Mouse (Mus musculus): ENCODE data around the gene Enthd1. TPM values are rescaled to one million over a fixed set of nuclear protein-coding genes. Genes with fewer than 3 reads are reported as not detected.
"Not testable (repeated sequence)": the region's sequence is repeated elsewhere in the genome, so short reads cannot be mapped to it uniquely, and the experiment has no call there.

Enthd1 gene
- polyA plus RNA-seq, 1 experiment from 2014 or later = not detected

DNA sequence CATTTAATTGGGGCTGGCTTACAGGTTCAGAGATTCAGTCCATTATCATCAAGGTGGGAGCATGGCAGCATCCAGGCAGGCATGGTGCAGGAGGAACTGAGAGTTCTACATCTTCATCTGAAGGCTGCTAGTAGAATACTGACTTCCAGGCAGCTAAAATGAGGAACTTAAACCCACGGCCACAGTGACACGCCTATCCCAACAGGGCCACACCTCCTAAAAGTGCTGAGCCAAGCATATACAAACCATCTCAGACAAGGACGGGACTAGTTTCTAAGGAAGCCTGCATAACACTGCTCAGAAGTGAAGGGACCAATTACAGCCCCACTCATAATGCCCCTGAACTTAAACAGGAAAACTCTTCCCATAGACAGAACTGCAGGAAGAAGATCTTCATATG, 67.2 kb downstream of the Enthd1 start:
- not testable (repeated sequence) for H3K36me3 ChIP-seq (ENCODE audit: control insufficient read depth, insufficient read depth, low read length); H3K27me3 ChIP-seq (ENCODE audit: control insufficient read depth, insufficient read depth, low read length); H3K27ac ChIP-seq (ENCODE audit: low read length); H3K4me1 ChIP-seq (ENCODE audit: control insufficient read depth, insufficient read depth, low read length); H3K9me3 ChIP-seq (ENCODE audit: control insufficient read depth, low read depth, low read length); H3K4me2 ChIP-seq (replicated peaks; ENCODE audit: low read depth, low read length); ATAC-seq (ENCODE audit: insufficient number of reproducible peaks, insufficient read depth, low FRiP score, low read depth); H3K9ac ChIP-seq (replicated peaks; ENCODE audit: low read depth, low read length); H3K4me3 ChIP-seq (ENCODE audit: low read depth, low read length)
- 44% methylated on average over 3 of the region's 3 CpGs for WGBS

DNA sequence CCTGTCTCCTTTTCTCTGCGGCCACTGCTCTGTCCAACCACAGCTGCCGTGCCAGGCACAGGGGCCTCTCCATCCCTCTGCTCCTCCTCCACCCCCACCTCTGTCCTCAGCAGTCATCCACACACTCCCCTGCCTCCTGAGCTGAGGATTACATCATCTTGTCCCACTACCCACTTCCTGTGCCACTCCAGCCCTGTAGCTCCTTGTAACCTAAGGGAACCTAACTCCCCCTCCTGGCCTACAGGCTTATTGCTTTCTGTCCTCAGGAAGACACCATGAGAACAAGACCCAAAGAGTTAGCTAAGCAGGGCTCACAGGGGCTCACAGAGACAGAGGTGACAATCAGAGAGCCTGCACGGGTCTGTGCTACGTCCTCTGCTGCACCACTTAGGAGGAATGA, 73.5 kb downstream of the Enthd1 start:
- no peaks in the 10 kb centered on the region for H3K27me3 ChIP-seq (ENCODE audit: control insufficient read depth, insufficient read depth, low read length)
- H3K4me2 ChIP-seq (replicated peaks; ENCODE audit: low read depth, low read length) = no peak overlapping the region
- H3K36me3 ChIP-seq (ENCODE audit: control insufficient read depth, insufficient read depth, low read length) = no peaks in the 10 kb centered on the region
- H3K9me3 ChIP-seq (ENCODE audit: control insufficient read depth, low read depth, low read length) = no peaks in the 10 kb centered on the region
- H3K27ac ChIP-seq (ENCODE audit: low read length) = no peak overlapping the region
- 67% methylated on average over 4 of the region's 4 CpGs for WGBS
- H3K9ac ChIP-seq (replicated peaks; ENCODE audit: low read depth, low read length) = no peak overlapping the region
- no peak overlapping the region for H3K4me3 ChIP-seq (ENCODE audit: low read depth, low read length)
- H3K4me1 ChIP-seq (ENCODE audit: control insufficient read depth, insufficient read depth, low read length) = no peaks in the 10 kb centered on the region; the same call in 1 of the 2 replicates
- no peak for ATAC-seq (ENCODE audit: insufficient number of reproducible peaks, insufficient read depth, low FRiP score, low read depth)

DNA sequence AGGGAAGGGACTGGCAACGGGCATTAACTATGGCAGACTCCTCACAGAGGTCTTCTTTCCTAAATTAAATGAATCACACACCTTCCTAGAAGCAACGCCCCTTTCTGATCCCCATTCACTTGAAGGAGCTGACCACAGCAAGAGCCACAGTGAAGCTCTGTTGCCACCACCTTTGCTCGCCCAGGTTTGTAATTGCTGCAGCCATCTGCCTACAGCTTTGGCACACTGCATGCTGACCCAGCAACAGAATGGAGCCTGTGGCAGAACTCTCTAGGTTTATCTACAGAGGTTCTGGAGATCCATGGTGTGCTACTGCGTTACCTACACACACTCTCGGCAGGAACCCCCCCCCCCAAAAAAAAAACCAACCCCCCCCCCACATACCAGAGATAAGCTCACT, 74.8 kb downstream of the Enthd1 start:
- Histone ChIP-seq H3K9me3 (ENCODE audit: control insufficient read depth, low read depth, low read length) (no peaks in the 10 kb centered on the region), H3K27ac (ENCODE audit: low read length) (no peak overlapping the region)

DNA sequence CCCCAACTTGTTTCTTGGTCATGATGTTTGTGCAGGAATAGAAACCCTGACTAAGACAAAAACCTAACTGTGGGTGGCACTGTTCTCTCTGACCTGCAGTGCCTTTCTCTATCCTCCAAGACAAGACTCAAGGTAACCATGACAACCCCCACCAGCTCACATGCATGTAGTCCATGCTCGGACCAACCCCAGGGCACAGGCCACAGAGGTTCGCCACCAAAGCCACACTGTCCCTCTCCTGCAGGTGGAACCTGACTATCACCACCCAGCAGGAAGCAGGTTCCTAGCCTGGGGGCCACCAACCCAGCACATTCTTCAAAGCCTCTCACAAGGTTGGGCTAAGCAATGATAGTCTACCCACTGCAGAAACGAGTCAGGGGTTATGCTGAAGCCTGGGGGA, 76.3 kb downstream of the Enthd1 start:
- H3K27ac ChIP-seq (ENCODE audit: low read length) = no peak overlapping the region
- no peak for ATAC-seq (ENCODE audit: insufficient number of reproducible peaks, insufficient read depth, low FRiP score, low read depth)
- H3K36me3 ChIP-seq (ENCODE audit: control insufficient read depth, insufficient read depth, low read length) = no peaks in the 10 kb centered on the region
- no peaks in the 10 kb centered on the region for H3K9me3 ChIP-seq (ENCODE audit: control insufficient read depth, low read depth, low read length)
- no peak overlapping the region for H3K4me2 ChIP-seq (replicated peaks; ENCODE audit: low read depth, low read length)
- no peak overlapping the region for H3K9ac ChIP-seq (replicated peaks; ENCODE audit: low read depth, low read length)
- H3K4me3 ChIP-seq (ENCODE audit: low read depth, low read length) = no peak overlapping the region
- 73% methylated on average over 3 of the region's 3 CpGs for WGBS
- peaks cover 2% of the 10 kb centered on the region; the same call in 1 of the 2 replicates for H3K4me1 ChIP-seq (ENCODE audit: control insufficient read depth, insufficient read depth, low read length)
- H3K27me3 ChIP-seq (ENCODE audit: control insufficient read depth, insufficient read depth, low read length) = no peaks in the 10 kb centered on the region

More for the DNA sequence above, 74.8 kb downstream of the Enthd1 start:
- no peaks in the 10 kb centered on the region for H3K36me3 ChIP-seq (ENCODE audit: control insufficient read depth, insufficient read depth, low read length)
- ATAC-seq (ENCODE audit: insufficient number of reproducible peaks, insufficient read depth, low FRiP score, low read depth) = no peak
- H3K27me3 ChIP-seq (ENCODE audit: control insufficient read depth, insufficient read depth, low read length) = no peaks in the 10 kb centered on the region
- H3K4me2 ChIP-seq (replicated peaks; ENCODE audit: low read depth, low read length) = no peak overlapping the region
- no peak overlapping the region for H3K4me3 ChIP-seq (ENCODE audit: low read depth, low read length)
- WGBS = 66% methylated on average over 5 of the region's 5 CpGs
- H3K9ac ChIP-seq (replicated peaks; ENCODE audit: low read depth, low read length) = no peak overlapping the region
- peaks cover 2% of the 10 kb centered on the region; the same call in 1 of the 2 replicates for H3K4me1 ChIP-seq (ENCODE audit: control insufficient read depth, insufficient read depth, low read length)

DNA sequence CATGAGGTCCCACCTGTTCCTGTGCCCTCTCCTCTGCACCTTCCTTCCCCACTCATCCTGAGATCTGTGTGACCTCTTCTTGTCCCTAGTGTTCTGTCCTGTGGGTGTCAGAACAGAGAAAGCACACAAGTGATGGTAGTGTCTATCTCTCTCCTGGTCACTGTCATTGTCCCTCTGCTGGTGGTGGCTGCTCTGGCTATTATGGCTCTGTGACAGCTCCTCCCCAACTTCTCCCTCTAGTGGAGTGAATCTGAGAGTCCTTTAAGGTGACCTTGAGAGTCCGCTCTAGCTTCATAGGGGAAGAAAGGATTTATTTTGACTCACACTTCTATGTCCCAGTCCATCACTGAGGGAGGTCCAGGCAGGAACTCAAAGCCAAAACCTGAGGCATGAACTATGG, 79.4 kb downstream of the Enthd1 start:
- 93% methylated on average over 1 of the region's 1 CpGs for WGBS
- no peaks in the 10 kb centered on the region for H3K36me3 ChIP-seq (ENCODE audit: control insufficient read depth, insufficient read depth, low read length)

DNA sequence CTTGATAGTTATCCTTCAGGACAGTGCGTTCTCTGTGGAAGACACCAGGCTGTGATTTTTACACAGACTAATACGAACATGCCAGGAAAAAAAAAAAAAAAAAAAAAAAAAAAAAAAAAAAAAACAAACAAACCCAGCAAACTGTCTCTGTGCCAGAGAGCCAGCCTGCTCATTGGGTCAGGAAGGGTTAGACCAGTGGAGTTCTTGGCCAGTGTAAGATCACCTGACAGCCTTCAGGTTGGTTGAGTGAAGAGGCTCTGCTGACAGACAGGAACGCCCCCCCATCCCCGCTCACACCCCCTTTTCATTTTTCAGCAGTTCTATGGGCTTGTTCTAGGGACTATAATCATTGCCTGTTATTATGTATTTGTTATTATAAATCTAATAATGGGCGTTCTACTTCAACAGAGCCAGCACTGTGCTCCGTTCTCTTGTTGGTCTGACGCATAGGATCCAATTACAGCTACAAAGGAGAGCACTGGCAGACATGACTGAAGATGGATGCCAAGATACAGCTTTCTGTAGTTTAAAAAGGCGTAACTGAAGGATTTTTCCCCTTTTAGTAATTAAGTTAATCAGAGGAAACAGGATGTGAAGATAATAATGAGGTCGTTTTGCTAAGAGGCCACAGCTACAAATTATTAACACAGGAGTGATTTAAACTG, 81.8 kb downstream of the Enthd1 start:
- WGBS = 64% methylated on average over 9 of the region's 9 CpGs
- Histone ChIP-seq H3K9me3 (ENCODE audit: control insufficient read depth, low read depth, low read length) (no peaks in the 10 kb centered on the region), H3K27me3 (ENCODE audit: control insufficient read depth, insufficient read depth, low read length) (no peaks in the 10 kb centered on the region), H3K36me3 (ENCODE audit: control insufficient read depth, insufficient read depth, low read length) (no peaks in the 10 kb centered on the region), H3K9ac (replicated peaks; ENCODE audit: low read depth, low read length) (no peak overlapping the region), H3K4me1 (ENCODE audit: control insufficient read depth, insufficient read depth, low read length) (peaks cover 2% of the 10 kb centered on the region; the same call in 1 of the 2 replicates), H3K27ac (ENCODE audit: low read length) (no peak overlapping the region), H3K4me2 (replicated peaks; ENCODE audit: low read depth, low read length) (no peak overlapping the region), H3K4me3 (ENCODE audit: low read depth, low read length) (no peak overlapping the region)
- ATAC-seq (ENCODE audit: insufficient number of reproducible peaks, insufficient read depth, low FRiP score, low read depth) = no peak

More for the DNA sequence above, 79.4 kb downstream of the Enthd1 start:
- Histone ChIP-seq H3K27me3 (ENCODE audit: control insufficient read depth, insufficient read depth, low read length) (no peaks in the 10 kb centered on the region), H3K27ac (ENCODE audit: low read length) (no peak overlapping the region), H3K4me2 (replicated peaks; ENCODE audit: low read depth, low read length) (no peak overlapping the region), H3K4me3 (ENCODE audit: low read depth, low read length) (no peak overlapping the region), H3K9ac (replicated peaks; ENCODE audit: low read depth, low read length) (no peak overlapping the region), H3K9me3 (ENCODE audit: control insufficient read depth, low read depth, low read length) (no peaks in the 10 kb centered on the region), H3K4me1 (ENCODE audit: control insufficient read depth, insufficient read depth, low read length) (peaks cover 2% of the 10 kb centered on the region; the same call in 1 of the 2 replicates)
- no peak for ATAC-seq (ENCODE audit: insufficient number of reproducible peaks, insufficient read depth, low FRiP score, low read depth)

DNA sequence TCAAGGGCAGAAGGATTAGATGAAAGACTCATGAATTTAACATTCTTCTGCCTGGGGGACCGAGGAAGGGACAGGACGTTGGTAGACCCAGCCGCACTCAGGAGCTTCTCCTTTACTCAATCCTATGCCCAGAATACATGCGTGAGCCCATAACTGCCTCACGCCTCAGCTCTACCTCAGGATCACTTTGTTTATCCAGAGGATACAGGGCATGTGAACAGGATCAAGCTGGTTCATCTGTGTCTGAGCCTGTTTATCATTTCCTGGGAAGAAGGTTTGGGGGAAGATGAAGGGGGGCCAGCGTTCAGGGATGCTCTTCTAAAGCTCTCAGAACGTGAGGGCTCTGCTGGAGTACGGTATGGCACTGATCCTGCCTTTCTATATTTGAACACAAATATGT, 82.6 kb downstream of the Enthd1 start:
- Histone ChIP-seq H3K9ac (replicated peaks; ENCODE audit: low read depth, low read length) (no peak overlapping the region), H3K4me1 (ENCODE audit: control insufficient read depth, insufficient read depth, low read length) (peaks cover 2% of the 10 kb centered on the region; the same call in 1 of the 2 replicates), H3K4me2 (replicated peaks; ENCODE audit: low read depth, low read length) (no peak overlapping the region), H3K4me3 (ENCODE audit: low read depth, low read length) (no peak overlapping the region), H3K9me3 (ENCODE audit: control insufficient read depth, low read depth, low read length) (no peaks in the 10 kb centered on the region), H3K36me3 (ENCODE audit: control insufficient read depth, insufficient read depth, low read length) (no peaks in the 10 kb centered on the region), H3K27ac (ENCODE audit: low read length) (no peak overlapping the region), H3K27me3 (ENCODE audit: control insufficient read depth, insufficient read depth, low read length) (no peaks in the 10 kb centered on the region)
- ATAC-seq (ENCODE audit: insufficient number of reproducible peaks, insufficient read depth, low FRiP score, low read depth) = no peak
- 46% methylated on average over 8 of the region's 8 CpGs for WGBS

DNA sequence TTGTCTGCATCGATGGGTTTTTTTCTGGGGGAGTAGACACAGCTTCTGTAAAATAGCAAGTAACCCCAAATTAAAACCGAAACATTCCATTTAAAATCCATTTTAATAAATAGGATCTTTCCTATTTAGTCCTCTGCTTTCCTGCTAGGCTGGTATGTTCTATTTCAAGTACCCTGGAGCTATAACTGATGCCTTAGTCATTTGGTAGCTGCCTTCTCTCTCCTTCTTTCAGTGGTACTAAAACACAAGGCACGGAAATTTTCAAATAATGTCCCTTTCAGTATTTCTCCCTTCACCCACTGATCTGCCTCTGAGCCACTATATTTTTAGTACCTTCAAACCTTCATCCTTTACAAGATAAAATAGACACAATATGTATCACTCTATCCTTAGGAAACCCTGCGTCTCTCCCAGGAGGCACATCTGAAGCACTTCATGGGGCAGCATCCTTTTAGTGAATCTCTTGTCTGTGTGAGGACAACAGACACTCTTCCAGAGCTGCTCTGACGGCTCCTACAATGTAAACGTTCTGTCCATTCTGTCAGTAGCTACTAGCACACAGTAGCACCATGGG, 90.4 kb downstream of the Enthd1 start:
- Histone ChIP-seq H3K4me2 (replicated peaks; ENCODE audit: low read depth, low read length) (no peak overlapping the region), H3K9me3 (ENCODE audit: control insufficient read depth, low read depth, low read length) (no peaks in the 10 kb centered on the region), H3K27me3 (ENCODE audit: control insufficient read depth, insufficient read depth, low read length) (no peaks in the 10 kb centered on the region), H3K4me1 (ENCODE audit: control insufficient read depth, insufficient read depth, low read length) (no peaks in the 10 kb centered on the region), H3K27ac (ENCODE audit: low read length) (no peak overlapping the region), H3K36me3 (ENCODE audit: control insufficient read depth, insufficient read depth, low read length) (no peaks in the 10 kb centered on the region), H3K9ac (replicated peaks; ENCODE audit: low read depth, low read length) (no peak overlapping the region), H3K4me3 (ENCODE audit: low read depth, low read length) (no peak overlapping the region)
- ATAC-seq (ENCODE audit: insufficient number of reproducible peaks, insufficient read depth, low FRiP score, low read depth) = no peak
- WGBS = 75% methylated on average over 6 of the region's 6 CpGs

DNA sequence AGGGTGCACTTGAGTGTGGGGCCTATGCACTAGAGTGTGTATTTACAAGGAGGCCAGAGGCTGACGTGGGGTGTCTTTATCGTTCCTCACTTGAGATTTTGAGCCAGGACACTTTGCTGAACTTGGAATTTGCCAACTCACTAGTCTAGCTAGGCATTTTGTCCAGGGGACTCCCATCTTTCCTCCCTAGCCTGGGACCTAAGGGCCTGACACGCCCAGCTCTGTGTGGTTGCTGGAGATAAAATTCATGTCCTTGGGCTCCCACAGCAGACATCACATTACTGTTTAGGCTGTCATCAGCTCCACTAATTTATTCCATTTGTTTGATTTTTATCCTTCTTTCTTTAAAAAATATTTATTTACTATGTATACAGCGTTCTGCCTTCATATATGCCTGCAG, 97.1 kb downstream of the Enthd1 start:
- no peak overlapping the region for H3K9ac ChIP-seq (replicated peaks; ENCODE audit: low read depth, low read length)
- ATAC-seq (ENCODE audit: insufficient number of reproducible peaks, insufficient read depth, low FRiP score, low read depth) = no peak
- no peaks in the 10 kb centered on the region for H3K36me3 ChIP-seq (ENCODE audit: control insufficient read depth, insufficient read depth, low read length)
- no peak overlapping the region for H3K4me2 ChIP-seq (replicated peaks; ENCODE audit: low read depth, low read length)
- H3K27ac ChIP-seq (ENCODE audit: low read length) = no peak overlapping the region
- H3K4me3 ChIP-seq (ENCODE audit: low read depth, low read length) = no peak overlapping the region
- WGBS = 83% methylated on average over 4 of the region's 4 CpGs
- no peaks in the 10 kb centered on the region for H3K4me1 ChIP-seq (ENCODE audit: control insufficient read depth, insufficient read depth, low read length)
- H3K27me3 ChIP-seq (ENCODE audit: control insufficient read depth, insufficient read depth, low read length) = no peaks in the 10 kb centered on the region
- no peaks in the 10 kb centered on the region for H3K9me3 ChIP-seq (ENCODE audit: control insufficient read depth, low read depth, low read length)
